22 mouse cellular contexts compared by ENCODE assay signal in genomic region chr3:98224975-98225374, GRCm38 (mm10). TPM values are rescaled to one million over a fixed set of nuclear protein-coding genes. Genes with fewer than 3 reads are reported as not detected.
"Had no signal": no experiment of that assay in that cellular context is flagged by ENCODE, and none has a peak within 500 bp of the region (broad histone marks: within the 10 kb centered on the region; RNA-seq: fewer than 3 reads in every experiment).

No protein-coding gene starts in this region.

- H3K27ac ChIP-seq: kidney, embryonic 15.5 days; left cerebral cortex, adult 2 months; liver, embryonic 14.5 days had no signal

- H3K36me3 ChIP-seq: kidney, embryonic 15.5 days had no signal

- H3K9ac ChIP-seq: kidney, embryonic 15.5 days; liver, embryonic 14.5 days had no signal

- DNase-seq: thymus, adult 18-20 months had no signal

- H3K4me2 ChIP-seq: kidney, embryonic 15.5 days; midbrain, embryonic 11.5 days had no signal

- H3K4me3 ChIP-seq: kidney, embryonic 15.5 days; left cerebral cortex, adult 2 months had no signal

- H3K9me3 ChIP-seq: kidney, embryonic 15.5 days had no signal

RNA-seq across cellular contexts. Expression of gene Reg4, which starts 3.0 kb away (rescaled TPM):
- total RNA-seq: layer of hippocampus, adult 8-10 months; layer of hippocampus, postnatal 10 days; layer of hippocampus, postnatal 36 days; left cerebral cortex, adult 2 months; left cerebral cortex, postnatal 10 days; left cerebral cortex, postnatal 36 days; megakaryocyte progenitor cell, adult 5-6 weeks; midbrain, postnatal 0 days had no signal
- polyA plus RNA-seq: kidney, adult 2 months; limb, embryonic 11.5 days; limb, embryonic 14.5 days; liver, embryonic 14.5 days; lung, adult 2 months; lung, embryonic 16.5 days; midbrain, embryonic 11.5 days; midbrain, embryonic 14.5 days; midbrain, postnatal 0 days; neural tube, embryonic 11.5 days; neural tube, embryonic 14.5 days; spleen, adult 2 months; urinary bladder, adult 2 months had no signal
